In genomic region chr5:140084341-140084740, GRCm38 (mm10) we compare ENCODE assay signal across 23 mouse cellular contexts.
"Had no signal": no experiment of that assay in that cellular context is flagged by ENCODE, and none has a peak within 500 bp of the region (broad histone marks: within the 10 kb centered on the region; RNA-seq: fewer than 3 reads in every experiment).

No protein-coding gene starts in this region.

- DNase-seq: left cerebral cortex, postnatal 4 days; liver, postnatal 0 days; lung, embryonic 14.5 days; lung, postnatal 36 days; retina, postnatal 1 day; right cerebral cortex, postnatal 25 days; spleen, adult 18-20 months; thymus, postnatal 36 days had no signal

- H3K9ac ChIP-seq: limb, embryonic 12.5 days; limb, embryonic 15.5 days; liver, embryonic 14.5 days; liver, postnatal 0 days; lung, embryonic 14.5 days; midbrain, embryonic 13.5 days; neural tube, embryonic 13.5 days; stomach, embryonic 15.5 days had no signal

- H3K27me3 ChIP-seq: limb, embryonic 12.5 days; limb, embryonic 15.5 days; megakaryocyte, embryonic 14.5 days; midbrain, embryonic 13.5 days; neural tube, embryonic 13.5 days; stomach, embryonic 15.5 days had no signal

- H3K4me2 ChIP-seq: limb, embryonic 12.5 days; limb, embryonic 15.5 days; liver, embryonic 11.5 days; lung, embryonic 14.5 days; midbrain, embryonic 13.5 days; neural tube, embryonic 13.5 days; stomach, embryonic 15.5 days had no signal

- H3K27ac ChIP-seq: hindbrain, postnatal 0 days; kidney, postnatal 0 days; limb, embryonic 12.5 days; limb, embryonic 15.5 days; liver, embryonic 14.5 days; midbrain, embryonic 10.5 days; midbrain, embryonic 13.5 days; neural tube, embryonic 13.5 days had no signal

- H3K4me1 ChIP-seq: midbrain, embryonic 10.5 days; midbrain, embryonic 13.5 days had no signal

- ATAC-seq: inflammation-experienced regulatory T-cells, adult 6 months; liver, postnatal 0 days; lung, postnatal 0 days; midbrain, embryonic 13.5 days; midbrain, embryonic 16.5 days had no signal

- H3K36me3 ChIP-seq: neural tube, embryonic 13.5 days had no signal

- H3K4me3 ChIP-seq: limb, embryonic 12.5 days; limb, embryonic 15.5 days; megakaryocyte, embryonic 14.5 days; midbrain, embryonic 10.5 days; midbrain, embryonic 13.5 days; myocyte; neural tube, embryonic 13.5 days; stomach, embryonic 15.5 days had no signal

- H3K9me3 ChIP-seq: limb, embryonic 12.5 days; limb, embryonic 15.5 days; megakaryocyte, embryonic 14.5 days; midbrain, embryonic 10.5 days; midbrain, embryonic 13.5 days; neural tube, embryonic 13.5 days; stomach, embryonic 15.5 days had no signal
